Mouse (Mus musculus) CD8-positive naive resting alpha-beta T cell, adult 2 months (primary cell): ENCODE measurements around the gene Taf3.

ENCODE experiments used
- DNase-seq, 2 experiments: peaks; one replicate each; pipeline ENCODE4 v3.0.0; 2022; ENCODE audit warnings: low read depth in 2 of 2, low spot score in 2 of 2

Taf3 gene

GRCm38 (mm10) chr2:9893272-9893953, 155.0 kb downstream of the Taf3 start:
- no peak for DNase-seq

- no peak for DNase-seq
These were observed 155.9 kb downstream of the Taf3 start for GRCm38 (mm10) chr2:9892541-9892940.

DNA sequence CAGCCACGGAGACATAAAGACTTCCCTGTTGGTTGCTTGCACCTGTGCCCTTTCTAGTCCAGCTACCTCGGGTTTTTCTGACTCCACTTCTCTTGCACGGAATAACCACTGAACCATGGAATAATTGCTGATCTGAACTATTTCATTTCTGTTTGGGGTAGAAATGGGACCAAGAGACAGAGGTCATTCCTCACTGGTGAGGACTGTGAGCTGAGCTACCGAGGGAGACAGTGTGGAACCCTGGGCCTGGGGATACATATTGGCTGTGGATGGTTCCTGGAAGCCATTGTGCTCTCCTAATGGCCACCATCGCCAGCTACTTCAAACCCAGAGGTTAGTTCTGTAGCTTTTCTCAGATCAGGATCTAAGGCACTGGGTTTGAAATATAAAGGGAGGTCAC, 157.5 kb downstream of the Taf3 start:
- DNase-seq, result no peak

GRCm38 (mm10) chr2:9890251-9890650, 158.1 kb downstream of the Taf3 start:
- no peak for DNase-seq

GRCm38 (mm10) chr2:9889651-9890183, 158.7 kb downstream of the Taf3 start, which contains the start of gene Gata3:
TSS of gene Gata3 (minus strand) at chr2:9890034.
- DNase-seq, result no peak

- DNase-seq, result no peak
These were observed 159.3 kb downstream of the Taf3 start, which contains the start of gene 9230102O04Rik for GRCm38 (mm10) chr2:9888913-9889650. TSS of gene 9230102O04Rik (minus strand) at chr2:9889540.

GRCm38 (mm10) chr2:9887636-9888035, 160.8 kb downstream of the Taf3 start:
- DNase-seq, result no peak

DNA sequence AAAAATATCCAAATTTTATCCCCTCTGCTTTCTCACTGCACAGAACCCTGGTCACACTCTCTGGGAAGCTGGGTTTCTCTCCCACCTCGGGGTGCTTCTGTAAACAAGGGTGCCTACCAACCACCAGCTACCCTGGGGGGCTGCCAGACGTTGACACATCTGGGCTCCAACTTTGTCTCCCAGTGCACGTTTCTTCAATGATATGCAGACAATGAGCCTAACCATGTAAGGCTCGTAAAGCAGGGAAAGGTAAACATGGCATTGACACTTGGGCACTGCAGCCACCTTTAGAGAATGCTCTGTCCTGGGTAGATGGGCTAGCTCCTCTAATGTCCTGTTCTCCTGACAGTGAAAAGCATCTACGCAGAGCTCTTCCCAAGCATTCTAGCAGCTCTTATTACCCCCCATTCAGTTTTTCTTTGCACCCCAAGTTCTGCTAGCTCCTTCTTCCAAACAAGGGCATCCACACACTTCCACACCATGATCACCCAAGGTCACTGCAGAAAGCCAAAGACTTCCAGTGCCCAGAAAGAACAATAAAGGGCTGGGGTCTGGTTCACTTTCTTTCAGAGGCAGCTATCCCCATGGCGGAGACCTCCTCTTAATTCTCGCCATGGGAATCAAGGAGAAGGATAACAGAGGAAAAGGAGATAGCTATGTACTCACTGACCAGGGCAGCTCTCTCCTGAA, 161.3 kb downstream of the Taf3 start:
- DNase-seq, result no peak

- no peak for DNase-seq
These were observed 162.4 kb downstream of the Taf3 start for GRCm38 (mm10) chr2:9886031-9886430.

GRCm38 (mm10) chr2:9885217-9885770, 163.1 kb downstream of the Taf3 start:
- DNase-seq, result no peak

- DNase-seq, result no peak
These were observed 163.7 kb downstream of the Taf3 start for GRCm38 (mm10) chr2:9884533-9885216.

DNA sequence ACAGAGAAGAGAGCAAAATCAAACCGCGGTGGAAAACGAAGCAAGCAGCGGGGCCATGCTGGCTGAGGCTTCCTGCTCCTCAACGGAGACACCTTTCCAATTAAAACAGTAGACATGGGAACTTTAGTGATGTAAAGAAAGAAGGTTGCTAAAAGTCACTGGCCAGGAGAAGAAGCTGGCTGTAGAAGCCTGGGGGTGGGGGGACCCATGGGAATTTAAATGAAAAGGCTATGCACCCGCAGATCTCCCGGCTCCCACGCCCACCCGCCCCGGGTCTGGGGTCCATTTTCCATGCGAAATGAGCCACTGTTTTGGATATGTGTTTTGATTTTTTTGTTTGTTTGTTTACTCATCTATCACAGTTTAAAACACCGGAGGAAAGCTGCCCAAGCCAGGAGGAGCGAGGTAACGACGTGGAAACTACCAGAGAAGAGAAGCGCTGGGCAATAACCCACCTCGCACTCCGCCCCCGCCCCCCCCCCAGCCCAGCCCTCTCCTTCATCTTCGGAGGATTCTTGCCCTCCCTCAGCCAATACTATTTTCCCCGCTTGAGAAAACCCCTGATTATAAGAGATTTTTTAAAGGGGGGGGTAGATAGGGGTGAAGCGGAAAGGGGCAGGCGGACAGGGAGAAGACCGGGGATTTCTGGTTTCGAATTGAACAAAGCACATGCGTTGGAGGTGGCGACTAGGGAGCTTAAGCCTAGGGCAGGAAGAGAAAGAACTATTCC, 164.4 kb downstream of the Taf3 start:
- no peak for DNase-seq

GRCm38 (mm10) chr2:9882926-9883802, 165.2 kb downstream of the Taf3 start:
- no peak for DNase-seq

DNA sequence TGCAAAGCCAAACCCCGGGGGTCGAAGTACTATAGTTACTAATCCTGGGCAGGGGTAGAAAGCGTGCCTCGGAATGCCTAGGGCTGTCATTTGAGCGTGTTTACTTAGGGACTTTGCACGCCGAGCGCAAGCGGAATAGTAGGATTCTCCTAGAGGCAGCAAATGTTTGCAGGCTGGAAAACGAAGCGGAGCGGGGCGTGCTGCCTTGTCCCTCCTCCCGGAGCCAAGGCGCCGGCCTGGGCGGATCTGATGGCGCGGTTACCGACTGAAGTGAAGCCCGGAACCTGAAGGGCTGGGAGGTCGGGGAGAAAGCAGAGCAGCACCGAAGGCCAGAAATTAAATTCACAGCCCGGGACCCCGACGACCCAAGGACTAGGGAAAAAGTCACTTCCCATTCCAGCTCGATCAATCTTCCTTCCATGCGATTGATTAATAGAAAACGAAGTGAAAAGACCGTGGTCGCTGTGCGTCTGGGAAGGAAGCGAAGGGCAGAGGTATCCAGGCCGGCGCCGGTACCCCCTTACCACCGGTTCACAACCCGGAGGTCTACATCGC, 165.9 kb downstream of the Taf3 start:
- DNase-seq, result no peak

GRCm38 (mm10) chr2:9881611-9882023, 166.8 kb downstream of the Taf3 start:
- DNase-seq, result no peak

- no peak for DNase-seq
These were observed 167.3 kb downstream of the Taf3 start, which contains the start of gene 4930412O13Rik for GRCm38 (mm10) chr2:9881051-9881591. TSS of gene 4930412O13Rik (plus strand) at chr2:9881252.

DNA sequence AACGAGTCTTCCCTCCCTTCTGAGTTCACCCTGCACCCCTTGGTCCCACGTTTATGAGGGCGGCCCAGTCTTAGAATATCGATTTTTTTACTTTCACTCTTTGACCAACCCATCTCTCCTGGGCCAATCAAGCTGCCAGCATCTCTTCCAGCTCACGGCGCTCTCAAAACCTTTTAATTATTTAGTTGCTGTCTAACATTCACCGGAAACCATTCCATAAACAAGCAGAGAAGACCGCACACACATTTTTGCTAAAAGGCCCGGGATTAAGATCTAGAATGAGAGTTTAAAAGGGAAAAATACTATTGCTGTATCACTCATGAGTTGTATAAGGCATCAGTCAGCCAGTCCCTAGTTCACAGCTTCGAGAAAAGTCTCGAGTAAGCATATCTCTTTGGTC, 168.1 kb downstream of the Taf3 start:
- DNase-seq, result no peak

DNA sequence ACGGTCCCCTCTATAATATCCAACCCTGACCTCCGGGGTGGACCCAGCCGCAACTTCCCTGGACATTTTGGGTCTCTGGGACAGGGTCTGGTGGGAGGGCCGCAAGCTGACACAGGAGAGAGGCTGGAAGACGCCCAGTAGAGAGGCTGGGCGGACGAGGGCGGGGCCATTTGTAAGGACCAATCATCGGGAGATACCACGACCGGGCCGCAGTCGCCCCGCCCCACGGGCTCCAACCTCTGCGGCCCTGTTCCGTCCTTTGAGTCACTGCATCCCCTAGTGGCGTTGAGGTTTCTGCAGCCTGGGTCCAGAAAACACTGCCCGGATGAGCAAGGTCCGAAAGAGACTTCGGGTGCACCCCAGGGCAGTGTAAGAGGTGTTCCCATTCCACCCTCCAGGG, 168.9 kb downstream of the Taf3 start:
- DNase-seq, result peak; percentile 62 to 78
